Mouse (Mus musculus): Measurements from ENCODE around the gene Psmb7. TPM values are rescaled to one million over a fixed set of nuclear protein-coding genes. Genes with fewer than 3 reads are reported as not detected.

Gene Psmb7
- 290 and 299 TPM in 2 replicates for polyA plus RNA-seq (2016; fragmentation: Nextera tagmentation; extraction: Ambion mirVana)

- 3% methylated on average over 52 of the region's 52 CpGs for WGBS
- H3K9ac ChIP-seq, result peak within 1 kb of the TSS; percentile 84
Observed at GRCm38 (mm10) chr2:38643625-38644427, at the start of gene Psmb7. Psmb7 (minus strand) TSS chr2:38644087.

GRCm38 (mm10) chr2:38691542-38691941, 47.7 kb upstream of the Psmb7 start:
- H3K4me2 ChIP-seq (replicated peaks), result no peak overlapping the region
- no peak overlapping the region for H3K27ac ChIP-seq
- H3K4me1 ChIP-seq, result peaks cover 22% of the 10 kb centered on the region
- no peak for ATAC-seq (ENCODE audit: low FRiP score, low read depth)
- H3K9me3 ChIP-seq, result no peaks in the 10 kb centered on the region
- no peak overlapping the region for H3K9ac ChIP-seq
- H3K4me3 ChIP-seq, result no peak overlapping the region
- peaks cover 16% of the 10 kb centered on the region for H3K27me3 ChIP-seq (replicated peaks)
- 21% methylated on average over 8 of the region's 8 CpGs for WGBS
- no peaks in the 10 kb centered on the region for H3K36me3 ChIP-seq

More at GRCm38 (mm10) chr2:38643625-38644427, at the start of gene Psmb7:
- peak within 1 kb of the TSS; percentile 89 for H3K4me3 ChIP-seq
- H3K27ac ChIP-seq, result no peak within 1 kb of the TSS; the same call in 1 of the 2 replicates
- peak; percentile 75 for ATAC-seq (ENCODE audit: low FRiP score, low read depth)
- H3K4me2 ChIP-seq (replicated peaks), result peak within 1 kb of the TSS; percentile 91
- H3K9me3 ChIP-seq, result no peaks in the 10 kb centered on the region
- H3K27me3 ChIP-seq (replicated peaks), result no peaks in the 10 kb centered on the region
- H3K36me3 ChIP-seq, result peaks cover 30% of the 10 kb centered on the region
- peaks cover 12% of the 10 kb centered on the region for H3K4me1 ChIP-seq

- Histone ChIP-seq H3K9me3 (no peaks in the 10 kb centered on the region), H3K9ac (no peak overlapping the region), H3K4me3 (no peak overlapping the region), H3K4me1 (peaks cover 21% of the 10 kb centered on the region), H3K27me3 (replicated peaks) (peaks cover 15% of the 10 kb centered on the region), H3K36me3 (no peaks in the 10 kb centered on the region), H3K27ac (no peak overlapping the region), H3K4me2 (replicated peaks) (no peak overlapping the region)
- no peak for ATAC-seq (ENCODE audit: low FRiP score, low read depth)
- WGBS, result 39% methylated on average over 1 of the region's 1 CpGs
Observed at GRCm38 (mm10) chr2:38689881-38690280, 46.0 kb upstream of the Psmb7 start.

DNA sequence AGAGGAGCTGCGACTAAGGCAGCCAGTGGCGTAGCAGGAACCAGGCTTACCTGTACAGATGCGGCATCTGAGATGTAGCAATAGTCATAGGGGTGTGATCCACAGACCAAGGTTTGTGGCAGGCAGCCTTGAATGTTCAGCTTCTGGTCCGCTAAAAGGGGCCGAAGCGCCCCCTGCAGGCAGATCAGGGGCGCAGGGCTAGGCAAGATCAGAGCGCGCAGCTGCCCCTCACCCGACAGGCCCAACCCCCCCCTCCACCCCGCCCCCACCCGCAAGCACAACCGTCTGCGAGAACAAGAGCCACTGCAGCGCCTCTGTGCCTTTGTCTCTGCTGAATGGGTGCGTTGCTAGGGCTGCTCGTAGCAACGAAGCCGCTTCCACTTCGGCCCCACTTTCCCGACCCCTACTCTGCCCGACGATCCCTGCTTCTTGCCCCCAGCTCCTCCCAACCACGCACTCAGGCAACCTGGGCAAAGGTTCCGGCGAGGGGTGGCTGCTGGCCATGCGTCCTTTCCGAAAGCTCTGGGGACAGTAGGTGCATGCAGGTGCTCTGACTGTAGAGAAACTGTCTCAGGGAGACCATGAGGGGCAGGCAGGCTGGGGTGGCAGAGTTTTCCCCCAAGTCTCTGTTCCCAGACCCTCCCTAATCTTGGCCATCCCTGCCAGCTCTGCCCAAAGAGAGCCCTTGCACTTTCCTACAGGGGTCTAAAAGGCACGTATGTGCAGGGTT, 45.1 kb upstream of the Psmb7 start:
- peak; percentile 88 for ATAC-seq (ENCODE audit: low FRiP score, low read depth)
- 3% methylated on average over 29 of the region's 29 CpGs for WGBS
- Histone ChIP-seq H3K4me3 (peak overlapping the region; percentile 27), H3K27me3 (replicated peaks) (peaks cover 11% of the 10 kb centered on the region), H3K36me3 (no peaks in the 10 kb centered on the region), H3K4me1 (peaks cover 21% of the 10 kb centered on the region), H3K9ac (peak overlapping the region; percentile 38), H3K27ac (no peak overlapping the region), H3K4me2 (replicated peaks) (peak overlapping the region; percentile 56), H3K9me3 (no peaks in the 10 kb centered on the region)

DNA sequence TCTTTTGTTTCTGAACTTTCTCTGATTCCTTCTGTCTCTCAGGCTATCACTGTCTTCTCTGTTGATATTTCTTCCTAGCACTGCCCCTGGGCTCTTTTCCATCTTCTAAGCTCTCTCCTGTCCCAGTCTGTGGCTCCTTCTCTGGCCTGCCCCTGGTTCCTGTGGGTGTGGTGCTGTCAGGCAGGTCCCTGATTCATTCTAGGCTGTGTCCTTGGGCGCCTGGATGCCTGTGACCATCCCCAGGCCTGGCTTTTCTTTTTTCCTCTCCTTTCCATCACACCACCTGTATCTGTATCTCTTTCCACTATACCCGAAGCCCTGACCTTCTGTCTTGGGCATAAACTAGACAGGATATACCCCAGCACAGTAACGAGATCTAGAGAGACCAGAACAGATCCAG, 41.9 kb upstream of the Psmb7 start:
- Histone ChIP-seq H3K27me3 (replicated peaks) (peaks cover 9% of the 10 kb centered on the region; the same call in 1 of the 2 replicates), H3K27ac (no peak overlapping the region), H3K36me3 (no peaks in the 10 kb centered on the region), H3K9me3 (no peaks in the 10 kb centered on the region), H3K4me3 (no peak overlapping the region), H3K9ac (no peak overlapping the region), H3K4me2 (replicated peaks) (no peak overlapping the region), H3K4me1 (peaks cover 21% of the 10 kb centered on the region)
- no peak for ATAC-seq (ENCODE audit: low FRiP score, low read depth)
- WGBS, result 72% methylated on average over 3 of the region's 3 CpGs

- Histone ChIP-seq H3K4me3 (no peak overlapping the region), H3K9ac (no peak overlapping the region), H3K4me2 (replicated peaks) (no peak overlapping the region), H3K36me3 (no peaks in the 10 kb centered on the region), H3K4me1 (peaks cover under 1% of the 10 kb centered on the region; the same call in 1 of the 2 replicates), H3K9me3 (no peaks in the 10 kb centered on the region), H3K27ac (no peak overlapping the region), H3K27me3 (replicated peaks) (0 out of 2 replicates have a peak, but pooled peaks cover 3% of the 10 kb centered on the region)
- ATAC-seq (ENCODE audit: low FRiP score, low read depth), result no peak
- 83% methylated on average over 5 of the region's 5 CpGs for WGBS
Observed at GRCm38 (mm10) chr2:38683083-38683482, 39.2 kb upstream of the Psmb7 start.

DNA sequence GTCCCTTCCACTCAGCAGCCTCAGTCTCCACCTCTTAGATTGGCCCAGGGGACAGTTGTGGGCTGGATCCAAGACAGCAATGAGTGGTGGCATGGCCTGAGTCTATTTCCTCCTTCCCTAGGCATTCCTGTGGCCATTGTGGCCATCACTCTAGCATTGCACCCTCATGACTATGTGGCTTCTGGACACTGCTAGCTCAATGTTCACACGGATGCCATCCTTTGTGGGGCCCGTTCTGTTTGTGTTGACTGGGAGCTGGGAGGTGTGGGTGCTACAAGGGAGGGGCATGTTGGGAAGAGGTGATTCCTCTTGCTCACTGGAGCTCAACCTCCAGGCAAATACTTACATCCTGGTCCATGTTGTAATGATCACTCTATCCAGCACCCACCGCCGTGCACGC, 38.3 kb upstream of the Psmb7 start:
- no peak overlapping the region for H3K27ac ChIP-seq
- ATAC-seq (ENCODE audit: low FRiP score, low read depth), result no peak
- 0 out of 2 replicates have a peak, but pooled peaks cover 3% of the 10 kb centered on the region for H3K27me3 ChIP-seq (replicated peaks)
- WGBS, result 95% methylated on average over 5 of the region's 5 CpGs
- H3K4me1 ChIP-seq, result no peaks in the 10 kb centered on the region
- no peak overlapping the region for H3K4me2 ChIP-seq (replicated peaks)
- no peak overlapping the region for H3K4me3 ChIP-seq
- H3K9ac ChIP-seq, result no peak overlapping the region
- H3K36me3 ChIP-seq, result no peaks in the 10 kb centered on the region
- no peaks in the 10 kb centered on the region for H3K9me3 ChIP-seq

GRCm38 (mm10) chr2:38678947-38679346, 35.1 kb upstream of the Psmb7 start:
- no peak overlapping the region for H3K9ac ChIP-seq
- no peak overlapping the region for H3K4me2 ChIP-seq (replicated peaks)
- no peak overlapping the region for H3K4me3 ChIP-seq
- H3K27ac ChIP-seq, result no peak overlapping the region
- H3K36me3 ChIP-seq, result no peaks in the 10 kb centered on the region
- no peak for ATAC-seq (ENCODE audit: low FRiP score, low read depth)
- 0 out of 2 replicates have a peak, but pooled peaks cover 3% of the 10 kb centered on the region for H3K27me3 ChIP-seq (replicated peaks)
- no peaks in the 10 kb centered on the region for H3K4me1 ChIP-seq
- H3K9me3 ChIP-seq, result no peaks in the 10 kb centered on the region

GRCm38 (mm10) chr2:38675366-38675969, 31.6 kb upstream of the Psmb7 start:
- no peaks in the 10 kb centered on the region for H3K36me3 ChIP-seq
- no peak overlapping the region for H3K9ac ChIP-seq
- peaks cover 9% of the 10 kb centered on the region; the same call in 1 of the 2 replicates for H3K27me3 ChIP-seq (replicated peaks)
- WGBS, result 64% methylated on average over 9 of the region's 9 CpGs
- no peaks in the 10 kb centered on the region for H3K9me3 ChIP-seq
- H3K4me1 ChIP-seq, result no peaks in the 10 kb centered on the region
- ATAC-seq (ENCODE audit: low FRiP score, low read depth), result peak; percentile 45; the same call in 1 of the 2 replicates
- no peak overlapping the region for H3K4me3 ChIP-seq
- H3K4me2 ChIP-seq (replicated peaks), result no peak overlapping the region
- no peak overlapping the region for H3K27ac ChIP-seq

DNA sequence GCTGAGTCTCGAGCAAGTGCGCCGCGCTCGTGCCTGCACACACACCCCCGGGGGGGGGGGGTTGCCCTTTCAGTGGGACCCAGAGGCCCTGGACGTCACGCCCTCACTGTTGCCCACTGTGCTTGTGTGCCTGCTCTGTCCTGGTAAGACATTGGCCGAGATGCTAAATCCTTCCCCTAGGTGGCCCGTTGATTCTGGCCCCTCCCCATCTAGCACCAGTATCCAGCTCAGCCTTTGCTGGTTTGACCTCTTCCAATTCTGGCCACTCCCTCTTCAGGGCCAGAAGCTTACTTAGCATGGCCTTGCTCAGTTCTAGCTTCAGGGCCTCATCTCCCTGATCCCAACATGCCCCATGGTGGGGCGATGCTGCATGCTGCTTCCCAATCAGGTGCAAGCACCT, 28.6 kb upstream of the Psmb7 start:
- Histone ChIP-seq H3K36me3 (no peaks in the 10 kb centered on the region), H3K4me3 (no peak overlapping the region), H3K27me3 (replicated peaks) (peaks cover 9% of the 10 kb centered on the region; the same call in 1 of the 2 replicates), H3K4me2 (replicated peaks) (no peak overlapping the region), H3K9me3 (no peaks in the 10 kb centered on the region), H3K4me1 (peaks cover 7% of the 10 kb centered on the region; the same call in 1 of the 2 replicates), H3K9ac (no peak overlapping the region), H3K27ac (no peak overlapping the region)
- ATAC-seq (ENCODE audit: low FRiP score, low read depth), result no peak
- 73% methylated on average over 11 of the region's 11 CpGs for WGBS

- Histone ChIP-seq H3K4me2 (replicated peaks) (peak overlapping the region; percentile 46), H3K27ac (no peak overlapping the region), H3K27me3 (replicated peaks) (peaks cover 9% of the 10 kb centered on the region; the same call in 1 of the 2 replicates), H3K4me3 (no peak overlapping the region), H3K36me3 (no peaks in the 10 kb centered on the region), H3K4me1 (peaks cover 7% of the 10 kb centered on the region; the same call in 1 of the 2 replicates), H3K9me3 (no peaks in the 10 kb centered on the region), H3K9ac (0 out of 2 replicates have a peak overlapping the region, but pooled peaks have one; percentile 8)
- peak; percentile 50; the same call in 1 of the 2 replicates for ATAC-seq (ENCODE audit: low FRiP score, low read depth)
- 14% methylated on average over 17 of the region's 17 CpGs for WGBS
Observed at GRCm38 (mm10) chr2:38668802-38669580, 25.1 kb upstream of the Psmb7 start.

Measured in neural tube, embryonic 12.5 days (tissue).